Comparison of ENCODE assay signal across 8 mouse cellular contexts in genomic region chr2:177758941-177759558, GRCm38 (mm10). TPM values are rescaled to one million over a fixed set of nuclear protein-coding genes. Genes with fewer than 3 reads are reported as not detected.
DNase-seq lines count a peak whose midpoint lies in the region; ATAC-seq and TF ChIP-seq lines count a peak whose summit lies in the region.
"Not testable (repeated sequence)": the region's sequence is repeated elsewhere in the genome, so short reads cannot be mapped to it uniquely, and the experiment has no call there.

Gene Gm14322, plus strand, starts transcription at chr2:177759288.

- H3K4me3 ChIP-seq in hindbrain, embryonic 15.5 days = peak within 1 kb of the TSS; percentile 37
- H3K4me3 ChIP-seq in olfactory bulb, adult 2 months (ENCODE audit: insufficient read depth, low read depth, low read length) = peak within 1 kb of the TSS; percentile 50

- 30% methylated on average over 9 of the region's 9 CpGs for WGBS in hindbrain, embryonic 15.5 days
- 16% methylated on average over 9 of the region's 9 CpGs for WGBS in olfactory bulb, adult 2 months

- not testable (repeated sequence) for H3K36me3 ChIP-seq in hindbrain, embryonic 15.5 days

- not testable (repeated sequence) for H3K9me3 ChIP-seq in hindbrain, embryonic 15.5 days

- not testable (repeated sequence) for TF ChIP-seq POLR2A in olfactory bulb, adult 2 months (IDR thresholded peaks at IDR 0.05; ENCODE audit: insufficient read depth, low read depth, low read length)

- not testable (repeated sequence) for H3K9ac ChIP-seq in hindbrain, embryonic 15.5 days

- ATAC-seq in hindbrain, embryonic 15.5 days (ENCODE audit: low FRiP score, low read depth) = not testable (repeated sequence)

- peak; percentile 55 to 89 for DNase-seq in adrenal gland, adult (ENCODE audit: inconsistent age in 2 of 2, low spot score in 1 of 2)
- peak; percentile 7 for DNase-seq in embryo, embryonic 11 days
- DNase-seq in gastrocnemius, postnatal 25 days = peak; percentile 38
- DNase-seq in layer of hippocampus, postnatal 10 days (ENCODE audit: low spot score in 2 of 2) = peak; percentile 49 to 63
- DNase-seq in lung, adult 18-20 months = peak; percentile 39
- peak; percentile 9 for DNase-seq in thymus, postnatal 14 days

- H3K4me1 ChIP-seq in hindbrain, embryonic 15.5 days (replicated peaks); olfactory bulb, adult 2 months (ENCODE audit: control insufficient read depth, insufficient read depth, low read length): not testable (repeated sequence)

- not testable (repeated sequence) for H3K27me3 ChIP-seq in hindbrain, embryonic 15.5 days

- not testable (repeated sequence) for TF ChIP-seq CTCF in olfactory bulb, adult 2 months (IDR thresholded peaks at IDR 0.05; ENCODE audit: insufficient read depth, low read depth, low read length)

- H3K27ac ChIP-seq in hindbrain, embryonic 15.5 days (replicated peaks); olfactory bulb, adult 2 months (ENCODE audit: insufficient read depth, low read depth, low read length): not testable (repeated sequence)

- H3K4me2 ChIP-seq in hindbrain, embryonic 15.5 days = peak within 1 kb of the TSS; percentile 35

RNA-seq across cellular contexts. Expression of gene Gm14322, which starts in this region (rescaled TPM):
- total RNA-seq in gastrocnemius, postnatal 25 days (2021) = 10 to 100 TPM; 18.2 to 21.1 TPM
- 7.2 and 7.4 TPM in 2 replicates for polyA plus RNA-seq in hindbrain, embryonic 15.5 days (2015; fragmentation: Nextera tagmentation; extraction: Ambion mirVana)
- 10 to 100 TPM; 31.5 to 32.7 TPM for total RNA-seq in layer of hippocampus, postnatal 10 days (2021)
- not detected in 2 replicates for polyA plus RNA-seq in olfactory bulb, adult 2 months (2012; ENCODE audit: insufficient read depth, insufficient read length, low replicate concordance, missing spikeins)

Comparison
In these comparisons a context has a peak if more than half of its experiments do, and no peak if none do; other contexts are left out.
1. DNase-seq: peak in every context shown above with its lines; median percentile 72 in adrenal gland, adult; 56 in layer of hippocampus, postnatal 10 days; 39 in lung, adult 18-20 months; 38 in gastrocnemius, postnatal 25 days; 9 in thymus, postnatal 14 days; 7 in embryo, embryonic 11 days.